Mouse (Mus musculus): ENCODE measurements at regions not wholly inside any gene's neighbourhood (a gene's known extent, or its start where the extent isn't known, plus 50 kb on each side); places are given as distances from the start of the nearest gene placed in this dataset.

DNA sequence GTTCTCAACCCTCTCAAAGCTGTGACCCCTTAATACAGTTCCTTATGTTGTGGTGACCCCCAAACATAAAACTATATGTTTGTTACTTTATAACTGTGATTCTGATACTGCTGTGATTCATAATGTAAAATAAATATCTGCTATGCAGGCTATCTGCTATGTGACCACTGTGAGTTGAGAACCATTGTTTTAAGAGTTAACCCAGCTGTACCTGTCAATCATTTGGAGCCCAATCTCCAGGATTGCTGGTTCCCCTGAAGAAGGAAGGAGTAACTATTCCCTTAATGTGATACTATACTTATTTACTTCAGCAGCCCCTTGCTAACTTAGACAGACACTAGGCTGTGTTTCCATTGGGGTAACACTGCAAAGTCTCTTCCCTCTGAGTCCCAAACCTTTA is 400.5 kb downstream of the Nbas start:
- TF ChIP-seq MAX (IDR thresholded peaks at IDR 0.05; ENCODE audit: low read length) (no peak), POLR2AphosphoS5 (IDR thresholded peaks at IDR 0.05; ENCODE audit: borderline replicate concordance, low read depth, low read length) (no peak), BHLHE40 (IDR thresholded peaks at IDR 0.05; ENCODE audit: borderline replicate concordance, low read depth, low read length) (no peak), MAFK (IDR thresholded peaks at IDR 0.05; ENCODE audit: borderline replicate concordance, low read depth, low read length) (no peak), E2F4 (IDR thresholded peaks at IDR 0.05; ENCODE audit: borderline replicate concordance, low read depth, low read length) (no peak), GABPA (IDR thresholded peaks at IDR 0.05; ENCODE audit: low read depth, low read length) (no peak), SMC3 (IDR thresholded peaks at IDR 0.05; ENCODE audit: low read depth, low read length) (no peak), MEF2A (IDR thresholded peaks at IDR 0.05; ENCODE audit: extremely low read depth, insufficient replicate concordance, low read depth, low read length, poor library complexity, severe bottlenecking) (no peak), CHD2 (IDR thresholded peaks at IDR 0.05; ENCODE audit: low read length) (no peak)
- Histone ChIP-seq H3K9me3 (replicated peaks; ENCODE audit: insufficient read depth, low read length) (no peaks in the 10 kb centered on the region), H3K27me3 (ENCODE audit: control insufficient read depth in 1 of 2, insufficient read depth in 2 of 2, low read length in 2 of 2) (no peaks in the 10 kb centered on the region), H3K4me1 (ENCODE audit: control insufficient read depth in 1 of 2, insufficient read depth in 2 of 2, low read length in 2 of 2) (no peaks in the 10 kb centered on the region), H3K9ac (ENCODE audit: control insufficient read depth, low read depth, low read length, poor library complexity, severe bottlenecking) (no peak overlapping the region), H3K36me3 (ENCODE audit: control insufficient read depth in 1 of 2, insufficient read depth in 2 of 2, low read length in 2 of 2) (no peaks in the 10 kb centered on the region), H3K27ac (ENCODE audit: control insufficient read depth, low read depth, low read length) (no peak overlapping the region), H3K79me2 (ENCODE audit: control insufficient read depth, insufficient read depth, low read length, poor library complexity) (no peaks in the 10 kb centered on the region), H3K4me3 (ENCODE audit: control insufficient read depth in 1 of 2, insufficient read depth in 1 of 2, low read depth in 2 of 2, low read length in 2 of 2) (no peak overlapping the region)
- DNase-seq (ENCODE audit: low read depth, low spot score): no peak

DNA sequence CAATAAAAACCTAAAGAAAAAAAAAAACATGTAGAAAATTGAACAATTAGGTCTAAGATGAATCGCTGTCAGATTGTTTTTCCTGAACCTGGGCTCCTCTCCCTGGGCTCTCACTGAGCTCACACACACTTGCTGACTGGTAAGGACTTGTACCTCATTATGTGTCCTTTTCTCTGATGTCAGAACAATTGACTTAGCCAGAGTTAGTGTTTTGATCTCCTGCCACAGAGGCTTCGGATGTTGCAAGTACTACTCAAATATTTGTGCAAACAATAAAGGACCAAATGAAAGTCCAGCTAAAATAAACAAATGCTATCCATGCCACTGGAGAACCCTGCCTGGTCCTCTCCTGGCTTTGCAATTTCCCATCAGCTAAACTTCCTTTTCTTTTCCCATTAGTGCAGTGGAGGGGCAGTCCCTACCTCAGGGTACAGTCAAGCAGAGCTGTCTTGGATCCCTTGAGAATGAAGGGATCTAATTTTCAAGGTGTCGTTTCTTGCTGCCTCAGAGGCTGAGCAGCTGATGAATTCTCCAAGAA is 399.6 kb downstream of the Nbas start:
- Histone ChIP-seq H3K79me2 (ENCODE audit: control insufficient read depth, insufficient read depth, low read length, poor library complexity) (no peaks in the 10 kb centered on the region), H3K9ac (ENCODE audit: control insufficient read depth, low read depth, low read length, poor library complexity, severe bottlenecking) (no peak overlapping the region), H3K36me3 (ENCODE audit: control insufficient read depth in 1 of 2, insufficient read depth in 2 of 2, low read length in 2 of 2) (no peaks in the 10 kb centered on the region), H3K4me1 (ENCODE audit: control insufficient read depth in 1 of 2, insufficient read depth in 2 of 2, low read length in 2 of 2) (no peaks in the 10 kb centered on the region), H3K27me3 (ENCODE audit: control insufficient read depth in 1 of 2, insufficient read depth in 2 of 2, low read length in 2 of 2) (no peaks in the 10 kb centered on the region), H3K4me3 (ENCODE audit: control insufficient read depth in 1 of 2, insufficient read depth in 1 of 2, low read depth in 2 of 2, low read length in 2 of 2) (no peak overlapping the region), H3K9me3 (replicated peaks; ENCODE audit: insufficient read depth, low read length) (no peaks in the 10 kb centered on the region), H3K27ac (ENCODE audit: control insufficient read depth, low read depth, low read length) (no peak overlapping the region)
- TF ChIP-seq CTCF (IDR thresholded peaks at IDR 0.05 in 2 of 3, conservative IDR thresholded peaks at IDR 0.05 in 1 of 3; ENCODE audit: control insufficient read depth in 1 of 3, insufficient read depth in 1 of 3, low read depth in 2 of 3, low read length in 3 of 3, poor library complexity in 1 of 3, severe bottlenecking in 1 of 3) (no peak), NRF1 (IDR thresholded peaks at IDR 0.05; ENCODE audit: insufficient read depth, low read depth, low read length, poor library complexity, severe bottlenecking) (no peak), UBTF (IDR thresholded peaks at IDR 0.05; ENCODE audit: borderline replicate concordance, insufficient read depth, low read depth, low read length) (no peak), CHD2 (IDR thresholded peaks at IDR 0.05; ENCODE audit: low read length) (no peak), MAFK (IDR thresholded peaks at IDR 0.05; ENCODE audit: borderline replicate concordance, low read depth, low read length) (no peak), USF1 (IDR thresholded peaks at IDR 0.05; ENCODE audit: low read depth, low read length) (no peak), NELFE (IDR thresholded peaks at IDR 0.05; ENCODE audit: low read depth, low read length) (no peak), MEF2A (IDR thresholded peaks at IDR 0.05; ENCODE audit: extremely low read depth, insufficient replicate concordance, low read depth, low read length, poor library complexity, severe bottlenecking) (no peak), GATA1 (IDR thresholded peaks at IDR 0.05; ENCODE audit: low read depth, low read length) (no peak), USF2 (IDR thresholded peaks at IDR 0.05; ENCODE audit: borderline replicate concordance in 1 of 2, insufficient read depth in 1 of 2, low read depth in 1 of 2, low read length in 2 of 2) (no peak), SMC3 (IDR thresholded peaks at IDR 0.05; ENCODE audit: low read depth, low read length) (no peak), HCFC1 (IDR thresholded peaks at IDR 0.05; ENCODE audit: low read depth, low read length) (no peak), EP300 (IDR thresholded peaks at IDR 0.05; ENCODE audit: low read depth in 1 of 2, low read length in 2 of 2) (no peak), TBP (IDR thresholded peaks at IDR 0.05; ENCODE audit: low read depth, low read length) (no peak)
- no peak for DNase-seq (ENCODE audit: low read depth, low spot score)

All from MEL (cell line).